Mouse (Mus musculus) MEL (cell line): ENCODE data around the gene Krt86. TPM values are rescaled to one million over a fixed set of nuclear protein-coding genes. Genes with fewer than 3 reads are reported as not detected.

Experiments used
- DNase-seq: peaks from one replicate; pipeline ENCODE4 v3.0.0; 2011; ENCODE audit warnings: low read depth, low spot score
- H3K27ac ChIP-seq: 2 replicates; pipeline ENCODE4 v1.5.1; 2012; ENCODE audit warnings: low read depth, mild to moderate bottlenecking, control low read depth, low read length, moderate library complexity; ENCODE audit not compliant: control insufficient read depth
- H3K27me3 ChIP-seq, 2 experiments: fragments of 150-350 bp in 1 of 2; sonication (generic) in 1 of 2; 2 replicates each; pipeline ENCODE4 v1.6.1; 2012; ENCODE audit warnings: low read length in 2 of 2, mild to moderate bottlenecking in 2 of 2, improper control_type of control experiment in 1 of 2, moderate library complexity in 1 of 2; ENCODE audit not compliant: insufficient read depth in 2 of 2, control insufficient read depth in 1 of 2
- H3K36me3 ChIP-seq, 2 experiments: 2 replicates each; pipeline ENCODE4 v1.6.1; 2012 to 2014; ENCODE audit warnings: low read length in 2 of 2, improper control_type of control experiment in 1 of 2, inconsistent platforms in 1 of 2, mild to moderate bottlenecking in 1 of 2; ENCODE audit not compliant: insufficient read depth in 2 of 2, control insufficient read depth in 1 of 2
- H3K4me1 ChIP-seq, 2 experiments: fragments of 150-350 bp in 1 of 2; sonication (generic) in 1 of 2; 2 replicates each; pipeline ENCODE4 v1.6.1; 2012; ENCODE audit warnings: low read length in 2 of 2, improper control_type of control experiment in 1 of 2, mild to moderate bottlenecking in 1 of 2; ENCODE audit not compliant: insufficient read depth in 2 of 2, control insufficient read depth in 1 of 2
- H3K4me3 ChIP-seq, 2 experiments: fragments of 150-350 bp in 1 of 2; sonication (generic) in 1 of 2; 2 replicates each; pipeline ENCODE4 v1.5.1; 2012; ENCODE audit warnings: low read depth in 2 of 2, low read length in 2 of 2, mild to moderate bottlenecking in 2 of 2, moderate library complexity in 2 of 2, control low read depth in 1 of 2, improper control_type of control experiment in 1 of 2; ENCODE audit not compliant: control insufficient read depth in 1 of 2, insufficient read depth in 1 of 2
- H3K79me2 ChIP-seq: 2 replicates; pipeline ENCODE4 v1.6.1; 2012; ENCODE audit warnings: mild to moderate bottlenecking, low read length, moderate library complexity; ENCODE audit not compliant: control insufficient read depth, poor library complexity, insufficient read depth
- H3K9ac ChIP-seq: 2 replicates; pipeline ENCODE4 v1.6.1; 2012; ENCODE audit warnings: low read depth, mild to moderate bottlenecking, control low read depth, low read length, moderate library complexity; ENCODE audit not compliant: control insufficient read depth, poor library complexity, severe bottlenecking
- H3K9me3 ChIP-seq: fragments of 150-350 bp; sonication (generic); replicated peaks from 2 replicates; pipeline ENCODE4 v1.6.1; 2012; ENCODE audit warnings: mild to moderate bottlenecking, low read length, improper control_type of control experiment, moderate library complexity; ENCODE audit not compliant: insufficient read depth
- CHD1 ChIP-seq: IDR thresholded peaks from 2 replicates; pipeline ENCODE4 v1.6.1; 2012; ENCODE audit warnings: low read depth, mild to moderate bottlenecking, inconsistent platforms, low read length, improper control_type of control experiment
- CHD2 ChIP-seq: IDR thresholded peaks from 2 replicates; pipeline ENCODE4 v1.6.1; 2011; ENCODE audit warnings: low read length, improper control_type of control experiment
- CTCF ChIP-seq, 3 experiments: IDR thresholded peaks in 2 of 3; conservative IDR thresholded peaks in 1 of 3; 2 replicates each; pipeline ENCODE4 v1.5.1; 2011 to 2012; ENCODE audit warnings: low read length in 3 of 3, low read depth in 2 of 3, mild to moderate bottlenecking in 2 of 3, improper control_type of control experiment in 1 of 3, inconsistent platforms in 1 of 3, mixed read lengths in 1 of 3, moderate library complexity in 1 of 3; ENCODE audit not compliant: control insufficient read depth in 1 of 3, insufficient read depth in 1 of 3, poor library complexity in 1 of 3, severe bottlenecking in 1 of 3
- GABPA ChIP-seq: IDR thresholded peaks from 2 replicates; pipeline ENCODE4 v1.6.1; 2012; ENCODE audit warnings: low read depth, mild to moderate bottlenecking, inconsistent platforms, low read length, improper control_type of control experiment, moderate library complexity
- KAT2A ChIP-seq: conservative IDR thresholded peaks from 2 replicates; pipeline ENCODE4 v1.6.1; 2012; ENCODE audit warnings: low read depth, low read length, improper control_type of control experiment, inconsistent platforms
- MAX ChIP-seq: IDR thresholded peaks from 2 replicates; pipeline ENCODE4 v1.6.1; 2011; ENCODE audit warnings: low read length, improper control_type of control experiment
- MXI1 ChIP-seq: IDR thresholded peaks from 2 replicates; pipeline ENCODE4 v1.6.1; 2011; ENCODE audit warnings: mild to moderate bottlenecking, low read depth, low read length, improper control_type of control experiment
- MYC ChIP-seq: IDR thresholded peaks from 2 replicates; pipeline ENCODE4 v1.6.1; 2011; ENCODE audit warnings: low read depth, mild to moderate bottlenecking, low read length, improper control_type of control experiment, moderate library complexity
- POLR2AphosphoS2 ChIP-seq: IDR thresholded peaks from 2 replicates; pipeline ENCODE4 v1.6.1; 2011; ENCODE audit warnings: low read length, improper control_type of control experiment
- RAD21 ChIP-seq: IDR thresholded peaks from 2 replicates; pipeline ENCODE4 v1.6.1; 2011; ENCODE audit warnings: mild to moderate bottlenecking, low read depth, low read length, improper control_type of control experiment
- RCOR1 ChIP-seq: IDR thresholded peaks from 2 replicates; pipeline ENCODE4 v1.6.1; 2012; ENCODE audit warnings: low read depth, mild to moderate bottlenecking, inconsistent platforms, low read length, improper control_type of control experiment
- TAL1 ChIP-seq: IDR thresholded peaks from 2 replicates; pipeline ENCODE4 v1.6.1; 2012; ENCODE audit warnings: mild to moderate bottlenecking, inconsistent platforms, low read length, moderate library complexity, mixed read lengths
- TBP ChIP-seq: IDR thresholded peaks from 2 replicates; pipeline ENCODE4 v1.8.0; 2011; ENCODE audit warnings: low read depth, low read length, improper control_type of control experiment
- USF2 ChIP-seq, 2 experiments: IDR thresholded peaks; 2 replicates each; pipeline ENCODE4 v1.6.1; 2011 to 2012; ENCODE audit warnings: improper control_type of control experiment in 2 of 2, low read length in 2 of 2, borderline replicate concordance in 1 of 2, inconsistent platforms in 1 of 2, low read depth in 1 of 2, mild to moderate bottlenecking in 1 of 2; ENCODE audit not compliant: insufficient read depth in 1 of 2
- ZC3H11A ChIP-seq: IDR thresholded peaks from 2 replicates; pipeline ENCODE4 v1.6.1; 2012; ENCODE audit warnings: low read depth, mild to moderate bottlenecking, inconsistent platforms, low read length, improper control_type of control experiment
- ZKSCAN1 ChIP-seq: IDR thresholded peaks from 2 replicates; pipeline ENCODE4 v1.6.1; 2012; ENCODE audit warnings: low read depth, mild to moderate bottlenecking, inconsistent platforms, low read length, improper control_type of control experiment, moderate library complexity
- polyA plus RNA-seq, 2 experiments: library from polyadenylated mRNA; stranded (reverse) in 1 of 2; unstranded in 1 of 2; fragments of >175 nt in 1 of 2; fragments of >200 nt in 1 of 2; gene quantifications; 2 replicates each; pipeline versions ENCODE4 v1.2.1 to v1.2.4; 2012; ENCODE audit warnings: low replicate concordance in 2 of 2, low read depth in 1 of 2; ENCODE audit not compliant: insufficient read length in 2 of 2, insufficient read depth in 1 of 2, missing spikeins in 1 of 2
- total RNA-seq: library from RNA; depleted of rRNA; stranded (reverse); fragments of 300-350 nt; gene quantifications from 2 replicates; pipeline ENCODE4 v1.2.3, GENCODE M21; 2012

The Krt86 gene
- total and polyA plus RNA-seq, 3 experiments, result not detected

DNA sequence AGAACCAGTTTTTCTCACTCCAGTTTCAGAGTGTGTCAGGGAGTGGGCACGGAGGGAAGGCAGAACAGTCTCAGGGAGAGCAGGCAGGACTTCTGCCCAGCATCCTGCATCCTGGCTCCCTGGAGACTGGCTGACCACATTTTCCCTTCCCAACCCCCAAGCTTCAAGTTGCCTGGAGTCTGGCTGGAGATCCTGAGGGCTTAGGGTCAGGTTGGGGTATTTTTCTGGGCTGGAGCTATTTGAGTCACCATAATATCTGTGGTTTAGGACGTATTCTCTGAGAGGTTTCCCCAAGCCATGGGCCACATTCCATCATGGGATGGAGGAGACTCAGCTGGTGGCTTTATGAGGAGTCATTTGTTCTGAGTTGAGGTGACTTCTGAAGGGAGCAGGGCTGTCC lies 18.0 kb upstream of the Krt86 start:
- H3K27me3 ChIP-seq, result no peaks in the 10 kb centered on the region
- no peak overlapping the region for H3K9ac ChIP-seq
- H3K4me1 ChIP-seq, result no peaks in the 10 kb centered on the region
- H3K4me3 ChIP-seq, result no peak overlapping the region
- TF ChIP-seq MYC, result no peak
- no peak for TF ChIP-seq TAL1
- TF ChIP-seq GABPA, result no peak
- TF ChIP-seq RAD21, result no peak
- TF ChIP-seq CHD2, result no peak
- TF ChIP-seq POLR2AphosphoS2, result no peak
- no peak for TF ChIP-seq KAT2A
- TF ChIP-seq TBP, result no peak
- TF ChIP-seq MXI1, result no peak
- no peak for TF ChIP-seq USF2 (IDR thresholded peaks at IDR 0.05; ENCODE audit: borderline replicate concordance in 1 of 2, insufficient read depth in 1 of 2, low read depth in 1 of 2, low read length in 2 of 2)
- TF ChIP-seq ZKSCAN1, result no peak
- TF ChIP-seq CHD1, result no peak
- no peak for TF ChIP-seq MAX
- TF ChIP-seq, all 39 proteins: peak for 0
- Histone ChIP-seq H3K27ac (no peak overlapping the region), H3K9me3 (no peaks in the 10 kb centered on the region), H3K79me2 (no peaks in the 10 kb centered on the region), H3K36me3 (no peaks in the 10 kb centered on the region)
- no peak for DNase-seq

DNA sequence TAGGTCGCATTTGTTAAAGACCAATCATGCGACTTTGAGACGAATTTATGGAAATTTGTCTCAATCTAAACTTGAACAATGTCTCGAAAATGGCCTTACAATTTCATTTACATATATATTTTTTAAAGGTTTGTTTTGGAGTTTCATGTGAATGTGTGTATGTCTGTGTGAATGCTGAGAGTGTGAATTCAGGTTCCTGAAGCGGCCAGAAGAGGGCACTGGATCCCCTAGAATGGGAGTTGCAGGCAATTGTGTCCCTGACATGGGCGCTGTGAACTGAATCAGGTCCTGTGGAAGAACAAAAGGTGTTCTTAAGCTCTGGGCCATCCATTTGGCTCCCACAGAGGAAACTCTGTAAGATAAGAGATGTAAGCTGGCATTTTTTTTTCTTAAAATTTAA lies 17.4 kb upstream of the Krt86 start:
- Histone ChIP-seq H3K4me1 (no peaks in the 10 kb centered on the region), H3K27me3 (no peaks in the 10 kb centered on the region), H3K27ac (no peak overlapping the region), H3K36me3 (no peaks in the 10 kb centered on the region), H3K79me2 (no peaks in the 10 kb centered on the region), H3K4me3 (no peak overlapping the region), H3K9ac (no peak overlapping the region), H3K9me3 (no peaks in the 10 kb centered on the region)
- DNase-seq, result no peak
- TF ChIP-seq ZC3H11A (no peak), CTCF (IDR thresholded peaks at IDR 0.05 in 2 of 3, conservative IDR thresholded peaks at IDR 0.05 in 1 of 3; ENCODE audit: control insufficient read depth in 1 of 3, insufficient read depth in 1 of 3, low read depth in 2 of 3, low read length in 3 of 3, poor library complexity in 1 of 3, severe bottlenecking in 1 of 3) (peak in 2 of 3 experiments; percentile 9 to 22; a peak in 2 of 6 replicates), MYC (no peak), RCOR1 (no peak), TBP (no peak)

DNA sequence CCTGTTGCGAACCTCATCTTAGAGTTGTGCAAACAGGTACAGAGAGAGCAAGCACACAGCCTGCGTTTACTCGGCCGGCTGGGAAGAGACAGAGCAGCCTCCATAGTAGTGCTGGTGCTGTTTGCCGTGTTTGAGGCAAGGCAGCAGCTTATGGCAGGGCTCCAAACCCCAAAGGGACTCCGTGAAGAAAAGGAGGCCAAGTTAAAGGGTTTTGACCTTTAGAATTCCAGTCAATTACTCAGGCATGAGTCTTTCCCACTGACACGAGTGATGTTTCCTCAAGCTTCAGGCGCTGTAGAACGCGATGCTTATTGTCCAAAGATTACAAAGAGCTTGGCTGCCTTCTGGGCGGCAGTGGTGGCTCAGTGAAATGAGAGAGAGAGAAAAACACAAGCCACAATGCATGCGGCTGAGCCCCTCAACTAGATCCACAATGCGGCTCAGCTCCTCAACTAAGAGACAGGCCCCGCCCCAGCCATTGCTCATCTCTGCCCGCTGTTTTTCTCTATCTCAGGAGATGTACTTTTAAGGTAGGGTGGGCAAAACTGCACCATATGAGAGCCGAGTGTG lies 14.8 kb upstream of the Krt86 start:
- no peak for DNase-seq
- no peaks in the 10 kb centered on the region for H3K4me1 ChIP-seq
- no peak overlapping the region for H3K4me3 ChIP-seq
- H3K9me3 ChIP-seq, result no peaks in the 10 kb centered on the region
- no peak overlapping the region for H3K9ac ChIP-seq
- no peaks in the 10 kb centered on the region for H3K79me2 ChIP-seq
- TF ChIP-seq RCOR1, result no peak
- TF ChIP-seq MYC, result no peak
- H3K27ac ChIP-seq, result no peak overlapping the region
- H3K27me3 ChIP-seq, result no peaks in the 10 kb centered on the region
- H3K36me3 ChIP-seq, result no peaks in the 10 kb centered on the region
